Mouse (Mus musculus) hindbrain, postnatal 0 days (tissue): ENCODE measurements around the gene Dnaja4. TPM values are rescaled to one million over a fixed set of nuclear protein-coding genes. Genes with fewer than 3 reads are reported as not detected.

Source experiments
- ATAC-seq: fragments of 200-750 bp; cut with Nextera tagmentation; 2 replicates; pipeline ENCODE4 v1.8.0; 2017; ENCODE audit warnings: mild to moderate bottlenecking, moderate TSS enrichment, moderate library complexity
- DNase-seq: peaks from one replicate; pipeline ENCODE4 v3.0.0-alpha.2; 2015; ENCODE audit warnings: low spot score
- H3K27ac ChIP-seq: fragments of 300-500 bp; sonication (generic); 2 replicates; pipeline ENCODE4 v1.5.1; 2014; ENCODE audit warnings: mild to moderate bottlenecking
- H3K27me3 ChIP-seq: fragments of 300-500 bp; sonication (generic); 2 replicates; pipeline ENCODE4 v1.6.1; 2014; ENCODE audit warnings: low read length, mixed read lengths; ENCODE audit not compliant: insufficient read depth
- H3K36me3 ChIP-seq: fragments of 300-500 bp; sonication (generic); 2 replicates; pipeline ENCODE4 v1.6.1; 2014; ENCODE audit warnings: low read length, mixed read lengths; ENCODE audit not compliant: insufficient read depth
- H3K4me1 ChIP-seq: fragments of 300-500 bp; sonication (generic); 2 replicates; pipeline ENCODE4 v1.6.1; 2014; ENCODE audit warnings: antibody characterized with exemption, low read length, mixed read lengths; ENCODE audit not compliant: insufficient read depth
- H3K4me2 ChIP-seq: fragments of 300-500 bp; sonication (generic); 2 replicates; pipeline ENCODE4 v1.6.1; 2014; ENCODE audit warnings: low read depth, mild to moderate bottlenecking, low read length, moderate library complexity, mixed read lengths
- H3K4me3 ChIP-seq: fragments of 300-500 bp; sonication (generic); 2 replicates; pipeline ENCODE4 v1.5.1; 2014; ENCODE audit warnings: low read length
- H3K9ac ChIP-seq: fragments of 300-500 bp; sonication (generic); replicated peaks from 2 replicates; pipeline ENCODE4 v1.6.1; 2014; ENCODE audit warnings: mild to moderate bottlenecking, low read length, moderate library complexity, mixed read lengths
- H3K9me3 ChIP-seq: fragments of 300-500 bp; sonication (generic); 2 replicates; pipeline ENCODE4 v1.6.1; 2016; ENCODE audit warnings: low read length, mixed read lengths
- CTCF ChIP-seq: IDR thresholded peaks from 2 replicates; pipeline ENCODE4 v1.5.1; 2016; ENCODE audit warnings: antibody characterized with exemption, control low read depth, low read depth
- WGBS: fragments of 180-500 bp; shearing (Covaris S2); extraction: QIAGEN DNeasy Blood & Tissue Kit; methylation state at CpG from one replicate; pipeline ENCODE4 v1.1.7; 2014; 5-methylcytosine and 5-hydroxymethylcytosine counted together
- microRNA-seq, 2 experiments: library from miRNA; unstranded; fragments of <30 nt; microRNA quantifications; one replicate each; pipeline ENCODE4; 2016
- polyA plus RNA-seq: library from polyadenylated mRNA; unstranded; fragments of >200 nt; fragmentation: Nextera tagmentation; extraction: Ambion mirVana; gene quantifications from 2 replicates; pipeline ENCODE4 v1.2.1, GENCODE M21; 2015
- total RNA-seq: library from RNA; depleted of rRNA; stranded (reverse); fragments of >200 nt; gene quantifications from 2 replicates; pipeline ENCODE4 v1.2.3, GENCODE M21; 2014; rRNA removed

Dnaja4 gene
- total and polyA plus RNA-seq, 2 experiments from 2014 or later: 5.5 to 6.7 TPM

- ATAC-seq (no peak), DNase-seq (no peak)
- Histone ChIP-seq H3K4me2 (peak overlapping the region; percentile 67), H3K36me3 (no peaks in the 10 kb centered on the region), H3K27ac (no peak overlapping the region), H3K9ac (no peak overlapping the region), H3K27me3 (peaks cover 36% of the 10 kb centered on the region), H3K9me3 (no peaks in the 10 kb centered on the region), H3K4me1 (peaks cover 10% of the 10 kb centered on the region; the same call in 1 of the 2 replicates), H3K4me3 (peak overlapping the region; percentile 40; the same call in 1 of the 2 replicates)
- no peak for TF ChIP-seq CTCF
- WGBS: 25% methylated on average over 12 of the region's 12 CpGs
Observed at GRCm38 (mm10) chr9:54764091-54764490, 65.4 kb downstream of the Dnaja4 start.

- H3K27ac ChIP-seq: no peak within 1 kb of the TSS
- 0 out of 2 replicates have a peak within 1 kb of the TSS, but pooled peaks have one; percentile 21 for H3K9ac ChIP-seq
- no peak for TF ChIP-seq CTCF
- WGBS: under 1% methylated on average over 43 of the region's 45 CpGs
- DNase-seq: no peak
- H3K4me3 ChIP-seq: peak within 1 kb of the TSS; percentile 40
- peak within 1 kb of the TSS; percentile 67 for H3K4me2 ChIP-seq
- H3K36me3 ChIP-seq: no peaks in the 10 kb centered on the region
- peaks cover 10% of the 10 kb centered on the region; the same call in 1 of the 2 replicates for H3K4me1 ChIP-seq
- peaks cover 36% of the 10 kb centered on the region for H3K27me3 ChIP-seq
- H3K9me3 ChIP-seq: no peaks in the 10 kb centered on the region
- peak; percentile 42; the same call in 1 of the 2 replicates for ATAC-seq
Observed at GRCm38 (mm10) chr9:54764561-54765217, 66.0 kb downstream of the Dnaja4 start, which contains the start of gene Crabp1. Gene Crabp1 (plus strand): TSS chr9:54764748.

- ATAC-seq: peak; percentile 38; the same call in 1 of the 2 replicates
- Histone ChIP-seq H3K4me2 (peak overlapping the region; percentile 67), H3K9me3 (no peaks in the 10 kb centered on the region), H3K36me3 (no peaks in the 10 kb centered on the region), H3K4me3 (peak overlapping the region; percentile 40), H3K27ac (no peak overlapping the region), H3K4me1 (peaks cover 10% of the 10 kb centered on the region; the same call in 1 of the 2 replicates), H3K27me3 (peaks cover 36% of the 10 kb centered on the region), H3K9ac (peak overlapping the region; percentile 21; the same call in 1 of the 2 replicates)
- TF ChIP-seq CTCF: no peak
- under 1% methylated on average over 41 of the region's 41 CpGs for WGBS
- DNase-seq: peak; percentile 34
Observed at GRCm38 (mm10) chr9:54765336-54766085, 66.8 kb downstream of the Dnaja4 start.

Small RNA genes within 50 kb of the gene (microRNA-seq; reads per million reads assigned to microRNA genes)
- 0.18 to 0.72 reads per million in 2 experiments for gene Mir5710

Other genes starting within 250 kb of the Dnaja4 start
- 106 and 124 TPM in 2 replicates for gene Dmxl2, start 197.2 kb upstream of the Dnaja4 start, total RNA-seq
- 42.9 and 46.2 TPM in 2 replicates for gene Dmxl2, start 197.2 kb upstream of the Dnaja4 start, polyA plus RNA-seq
- gene Sh2d7, start 159.9 kb upstream of the Dnaja4 start, total RNA-seq: not detected in 2 replicates
- gene Sh2d7, start 159.9 kb upstream of the Dnaja4 start, polyA plus RNA-seq: 0.09 TPM in 1 of 2 replicates, not detected in the other
- gene Cib2, start 138.7 kb upstream of the Dnaja4 start, total RNA-seq: 43.4 and 53.8 TPM in 2 replicates
- gene Cib2, start 138.7 kb upstream of the Dnaja4 start, polyA plus RNA-seq: 88.1 and 89.9 TPM in 2 replicates
- gene Idh3a, start 112.5 kb upstream of the Dnaja4 start, total RNA-seq: 87.8 and 94.2 TPM in 2 replicates
- gene Idh3a, start 112.5 kb upstream of the Dnaja4 start, polyA plus RNA-seq: 208 and 217 TPM in 2 replicates
- gene Acsbg1, start 37.0 kb upstream of the Dnaja4 start, total RNA-seq: 101 and 106 TPM in 2 replicates
- gene Acsbg1, start 37.0 kb upstream of the Dnaja4 start, polyA plus RNA-seq: 57.1 and 67.4 TPM in 2 replicates
- 35.6 and 37.9 TPM in 2 replicates for gene Wdr61, start 35.6 kb downstream of the Dnaja4 start, total RNA-seq
- gene Wdr61, start 35.6 kb downstream of the Dnaja4 start, polyA plus RNA-seq: 88.5 and 96.7 TPM in 2 replicates
- gene Crabp1, start 65.9 kb downstream of the Dnaja4 start, total RNA-seq: 86.4 and 140 TPM in 2 replicates
- 155 and 166 TPM in 2 replicates for gene Crabp1, start 65.9 kb downstream of the Dnaja4 start, polyA plus RNA-seq
- 31.4 and 34.2 TPM in 2 replicates for gene Ireb2, start 164.9 kb downstream of the Dnaja4 start, total RNA-seq
- gene Ireb2, start 164.9 kb downstream of the Dnaja4 start, polyA plus RNA-seq: 18.4 and 18.6 TPM in 2 replicates
- gene Hykk, start 218.4 kb downstream of the Dnaja4 start, total RNA-seq: 2.0 and 2.7 TPM in 2 replicates
- 1.6 and 2.1 TPM in 2 replicates for gene Hykk, start 218.4 kb downstream of the Dnaja4 start, polyA plus RNA-seq